Mouse (Mus musculus) erythroblast, embryonic 14.5 days (primary cell): ENCODE measurements at regions not wholly inside any gene's neighbourhood (a gene's known extent, or its start where the extent isn't known, plus 50 kb on each side); places are given as distances from the start of the nearest gene placed in this dataset.

ENCODE experiments used
- GATA1 ChIP-seq: IDR thresholded peaks from 2 replicates; pipeline ENCODE4 v1.6.1; 2012; ENCODE audit warnings: low read length, inconsistent platforms, mixed read lengths
- TAL1 ChIP-seq: IDR thresholded peaks from 3 replicates; pipeline ENCODE4 v1.6.1; 2012; ENCODE audit warnings: low read length, inconsistent platforms, mixed read lengths

DNA sequence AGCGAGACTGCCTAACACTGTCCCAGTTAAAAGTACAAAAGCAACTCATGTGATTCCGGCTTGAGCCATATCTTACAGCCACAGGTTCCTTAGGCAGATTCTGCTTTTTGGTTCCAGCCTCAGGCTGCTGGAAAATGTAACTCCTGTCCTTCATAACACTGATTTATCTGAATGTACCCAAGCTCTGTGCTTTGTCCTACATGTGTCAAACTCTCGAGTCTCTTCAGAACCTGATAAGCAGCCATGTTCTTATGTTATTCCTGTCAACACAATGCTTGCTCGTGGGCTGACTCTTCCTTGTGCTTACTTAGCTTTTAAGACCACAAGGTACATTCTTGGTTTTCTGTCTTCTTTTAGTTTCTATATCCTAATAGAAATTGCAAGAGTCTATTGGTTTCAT is 556.3 kb downstream of the Adgrl2 start:
- TF ChIP-seq GATA1 (no peak), TAL1 (no peak)
